Mouse (Mus musculus) midbrain, postnatal 0 days (tissue): ENCODE results near the gene Gxylt1. TPM values are rescaled to one million over a fixed set of nuclear protein-coding genes. Genes with fewer than 3 reads are reported as not detected.

Experiments
- ATAC-seq: fragments of 200-750 bp; cut with Nextera tagmentation; 2 replicates; pipeline ENCODE4 v1.8.0; 2017; ENCODE audit warnings: moderate number of reproducible peaks, mild to moderate bottlenecking, moderate TSS enrichment, moderate library complexity; ENCODE audit not compliant: low FRiP score
- DNase-seq: peaks from one replicate; pipeline ENCODE4 v3.0.0-alpha.2; 2015; ENCODE audit warnings: low spot score
- H3K27ac ChIP-seq: fragments of 300-500 bp; sonication (generic); 2 replicates; pipeline ENCODE4 v1.5.1; 2014; ENCODE audit warnings: low read depth, mild to moderate bottlenecking, low read length, mixed read lengths
- H3K27me3 ChIP-seq: fragments of 300-500 bp; sonication (generic); 2 replicates; pipeline ENCODE4 v1.6.1; 2014; ENCODE audit warnings: low read length, control low read depth, mixed read lengths; ENCODE audit not compliant: insufficient read depth
- H3K36me3 ChIP-seq: fragments of 300-500 bp; sonication (generic); 2 replicates; pipeline ENCODE4 v1.6.1; 2014; ENCODE audit warnings: low read length, control low read depth, mixed read lengths; ENCODE audit not compliant: insufficient read depth
- H3K4me1 ChIP-seq: fragments of 300-500 bp; sonication (generic); 2 replicates; pipeline ENCODE4 v1.6.1; 2014; ENCODE audit warnings: mild to moderate bottlenecking, control low read depth, antibody characterized with exemption, low read length, mixed read lengths; ENCODE audit not compliant: insufficient read depth
- H3K4me2 ChIP-seq: fragments of 300-500 bp; sonication (generic); 2 replicates; pipeline ENCODE4 v1.6.1; 2014; ENCODE audit warnings: low read depth, mild to moderate bottlenecking, low read length, mixed read lengths; ENCODE audit not compliant: poor library complexity, severe bottlenecking
- H3K4me3 ChIP-seq: fragments of 300-500 bp; sonication (generic); 2 replicates; pipeline ENCODE4 v1.5.1; 2014; ENCODE audit warnings: low read depth, mild to moderate bottlenecking, low read length, moderate library complexity
- H3K9ac ChIP-seq: fragments of 300-500 bp; sonication (generic); replicated peaks from 2 replicates; pipeline ENCODE4 v1.6.1; 2014; ENCODE audit warnings: mild to moderate bottlenecking, low read length, moderate library complexity, mixed read lengths; ENCODE audit not compliant: poor library complexity, severe bottlenecking
- H3K9me3 ChIP-seq: fragments of 300-500 bp; sonication (generic); 2 replicates; pipeline ENCODE4 v1.6.1; 2016; ENCODE audit warnings: low read length, control low read depth
- CTCF ChIP-seq: IDR thresholded peaks from 2 replicates; pipeline ENCODE4 v1.5.1; 2016; ENCODE audit warnings: antibody characterized with exemption, mild to moderate bottlenecking
- WGBS: fragments of 180-500 bp; shearing (Covaris S2); extraction: QIAGEN DNeasy Blood & Tissue Kit; methylation state at CpG from one replicate; pipeline ENCODE4 v1.1.7; 2014; 5-methylcytosine and 5-hydroxymethylcytosine counted together
- polyA plus RNA-seq: library from polyadenylated mRNA; unstranded; fragments of >200 nt; fragmentation: Nextera tagmentation; extraction: Ambion mirVana; gene quantifications from 2 replicates; pipeline ENCODE4 v1.2.1, GENCODE M21; 2015
- total RNA-seq: library from RNA; depleted of rRNA; stranded (reverse); fragments of >200 nt; gene quantifications from 2 replicates; pipeline ENCODE4 v1.2.3, GENCODE M21; 2014

Gxylt1 gene
- total and polyA plus RNA-seq, 2 experiments from 2014 or later, result 3.8 to 5.0 TPM

DNA sequence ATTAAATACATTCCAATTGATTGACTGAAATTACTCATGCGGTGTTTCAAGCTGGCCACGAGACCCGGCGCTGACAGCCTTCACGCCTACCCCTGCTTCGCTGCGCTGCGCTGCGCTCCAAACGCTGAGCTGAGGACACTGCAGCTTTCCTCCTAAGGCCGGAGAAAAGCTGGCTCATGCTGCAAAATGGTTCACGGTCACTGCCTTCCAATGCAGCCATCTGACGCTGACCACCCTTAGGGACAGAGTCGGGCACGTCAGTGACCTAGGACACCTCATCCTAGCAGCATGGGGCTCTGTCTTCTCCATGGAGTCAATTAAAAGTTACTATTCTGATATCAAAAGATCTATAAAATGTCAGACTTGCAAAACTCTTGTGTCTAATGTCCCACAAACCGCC, 8.6 kb downstream of the Gxylt1 start:
- Histone ChIP-seq H3K36me3 (peaks cover 1% of the 10 kb centered on the region; the same call in 1 of the 2 replicates), H3K27ac (no peak overlapping the region), H3K9me3 (no peaks in the 10 kb centered on the region), H3K27me3 (no peaks in the 10 kb centered on the region), H3K4me2 (no peak overlapping the region), H3K4me3 (no peak overlapping the region), H3K4me1 (no peaks in the 10 kb centered on the region), H3K9ac (no peak overlapping the region)
- no peak for TF ChIP-seq CTCF
- ATAC-seq, result no peak
- 62% methylated on average over 16 of the region's 16 CpGs for WGBS
- peak; percentile 44 for DNase-seq

GRCm38 (mm10) chr15:93265728-93266127, 9.3 kb downstream of the Gxylt1 start:
- no peak overlapping the region for H3K4me2 ChIP-seq
- WGBS, result 34% methylated on average over 2 of the region's 2 CpGs
- H3K4me1 ChIP-seq, result no peaks in the 10 kb centered on the region
- ATAC-seq (no peak), DNase-seq (peak; percentile 75)
- H3K36me3 ChIP-seq, result peaks cover 7% of the 10 kb centered on the region; the same call in 1 of the 2 replicates
- peak; percentile 81 for TF ChIP-seq CTCF
- no peak overlapping the region for H3K27ac ChIP-seq
- no peak overlapping the region for H3K4me3 ChIP-seq
- no peak overlapping the region for H3K9ac ChIP-seq
- no peaks in the 10 kb centered on the region for H3K9me3 ChIP-seq
- H3K27me3 ChIP-seq, result no peaks in the 10 kb centered on the region

GRCm38 (mm10) chr15:93265231-93265630, 9.7 kb downstream of the Gxylt1 start:
- Histone ChIP-seq H3K4me3 (no peak overlapping the region), H3K27ac (no peak overlapping the region), H3K9ac (no peak overlapping the region), H3K4me1 (no peaks in the 10 kb centered on the region), H3K36me3 (peaks cover 7% of the 10 kb centered on the region; the same call in 1 of the 2 replicates), H3K4me2 (no peak overlapping the region), H3K9me3 (no peaks in the 10 kb centered on the region), H3K27me3 (no peaks in the 10 kb centered on the region)
- DNase-seq, result no peak
- ATAC-seq, result no peak
- no peak for TF ChIP-seq CTCF
- WGBS, result 84% methylated on average over 3 of the region's 3 CpGs

- H3K27ac ChIP-seq, result no peak overlapping the region
- no peak overlapping the region for H3K4me2 ChIP-seq
- ATAC-seq (no peak), DNase-seq (no peak)
- no peaks in the 10 kb centered on the region for H3K27me3 ChIP-seq
- TF ChIP-seq CTCF, result no peak
- no peaks in the 10 kb centered on the region for H3K4me1 ChIP-seq
- no peak overlapping the region for H3K9ac ChIP-seq
- WGBS, result 93% methylated on average over 3 of the region's 3 CpGs
- no peaks in the 10 kb centered on the region for H3K9me3 ChIP-seq
- no peak overlapping the region for H3K4me3 ChIP-seq
- peaks cover 7% of the 10 kb centered on the region for H3K36me3 ChIP-seq
Observed at GRCm38 (mm10) chr15:93264221-93264620, 10.8 kb downstream of the Gxylt1 start.

DNA sequence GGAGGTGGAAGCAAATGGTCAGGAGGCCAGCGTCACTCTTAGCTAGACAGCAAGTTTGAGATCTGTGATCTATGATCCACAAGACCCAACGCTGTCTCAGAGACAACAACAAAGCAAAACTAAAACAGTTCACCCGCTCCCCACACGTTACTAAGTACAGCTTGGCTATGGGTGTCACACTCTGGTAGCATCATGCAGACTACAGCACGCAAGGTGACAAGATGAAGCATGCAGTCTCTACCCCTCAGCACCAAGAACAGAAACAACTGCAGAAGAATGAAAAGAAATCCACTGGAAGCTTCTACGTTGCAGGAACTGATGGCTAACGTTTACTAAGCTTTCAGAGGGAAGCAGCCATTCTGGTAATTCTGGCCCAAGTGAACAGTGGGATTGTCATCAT, 11.4 kb downstream of the Gxylt1 start:
- whole genome bisulfite sequencing, result 88% methylated on average over 7 of the region's 7 CpGs
- ATAC-seq (no peak), DNase-seq (no peak)
- TF ChIP-seq CTCF, result no peak
- Histone ChIP-seq H3K4me3 (no peak overlapping the region), H3K27ac (no peak overlapping the region), H3K9ac (no peak overlapping the region), H3K36me3 (peaks cover 7% of the 10 kb centered on the region), H3K9me3 (no peaks in the 10 kb centered on the region), H3K4me2 (no peak overlapping the region), H3K4me1 (no peaks in the 10 kb centered on the region), H3K27me3 (no peaks in the 10 kb centered on the region)

DNA sequence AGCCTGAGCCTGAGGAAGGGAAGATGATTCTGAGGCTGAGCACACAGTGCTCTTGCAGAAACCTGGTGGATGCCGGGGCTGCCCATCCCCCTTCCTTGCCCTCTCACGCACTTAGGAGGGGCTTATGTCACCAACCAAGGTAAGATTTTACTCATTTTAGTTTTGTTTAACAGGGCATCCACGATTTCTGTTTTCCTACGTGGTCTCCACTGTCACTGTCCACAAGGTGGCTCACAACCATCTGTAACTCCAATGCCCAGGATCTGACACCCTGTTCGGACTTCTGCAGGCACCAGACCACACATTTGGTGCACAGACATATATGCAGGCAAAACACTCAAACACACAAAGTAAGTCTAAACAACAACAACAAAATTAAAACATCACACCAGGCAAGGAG, 12.2 kb downstream of the Gxylt1 start:
- peaks cover 13% of the 10 kb centered on the region for H3K36me3 ChIP-seq
- H3K4me1 ChIP-seq, result no peaks in the 10 kb centered on the region
- no peak overlapping the region for H3K4me3 ChIP-seq
- no peaks in the 10 kb centered on the region for H3K9me3 ChIP-seq
- no peak overlapping the region for H3K27ac ChIP-seq
- ATAC-seq (no peak), DNase-seq (peak; percentile 45)
- no peak overlapping the region for H3K9ac ChIP-seq
- H3K4me2 ChIP-seq, result no peak overlapping the region
- H3K27me3 ChIP-seq, result no peaks in the 10 kb centered on the region
- 63% methylated on average over 5 of the region's 5 CpGs for WGBS
- TF ChIP-seq CTCF, result peak; percentile 77
